Mouse (Mus musculus) myocyte (in vitro differentiated cells): Measurements from ENCODE around the gene Cd101. TPM values are rescaled to one million over a fixed set of nuclear protein-coding genes. Genes with fewer than 3 reads are reported as not detected.
A peak's percentile ranks its signal among the peaks of the same experiment; 100 is the strongest.

Source experiments
- H3K27me3 ChIP-seq: one replicate; pipeline ENCODE4 v1.6.1; 2011; ENCODE audit not compliant: control insufficient read depth, insufficient read depth, insufficient read length
- H3K36me3 ChIP-seq: one replicate; pipeline ENCODE4 v1.6.1; 2011; ENCODE audit not compliant: control insufficient read depth, insufficient read depth
- H3K4me2 ChIP-seq: one replicate; pipeline ENCODE4 v1.6.1; 2011; ENCODE audit warnings: low read depth, control low read depth
- H3K4me3 ChIP-seq: one replicate; pipeline ENCODE4 v1.5.1; 2011; ENCODE audit warnings: mild to moderate bottlenecking, control low read depth, moderate library complexity
- H3K79me2 ChIP-seq: one replicate; pipeline ENCODE4 v1.6.1; 2011; ENCODE audit not compliant: control insufficient read depth, insufficient read depth
- H3ac ChIP-seq: one replicate; pipeline ENCODE4 v1.6.1; 2011; ENCODE audit not compliant: control insufficient read depth, insufficient read length
- CEBPB ChIP-seq: IDR thresholded peaks from 2 replicates; pipeline ENCODE4 v1.6.1; 2011; ENCODE audit warnings: mild to moderate bottlenecking, moderate library complexity; ENCODE audit not compliant: poor library complexity, insufficient read depth, severe bottlenecking
- E2F4 ChIP-seq: IDR thresholded peaks from one replicate; pipeline ENCODE4 v1.6.1; 2011; ENCODE audit warnings: mild to moderate bottlenecking, control low read depth, moderate library complexity; ENCODE audit not compliant: insufficient read depth
- MAX ChIP-seq: IDR thresholded peaks from one replicate; pipeline ENCODE4 v1.6.1; 2011; ENCODE audit warnings: low read depth, mild to moderate bottlenecking, control low read depth
- MYOD1 ChIP-seq, 3 experiments: IDR thresholded peaks; one replicate each; pipeline ENCODE4 v1.6.1; 2011; ENCODE audit warnings: control low read depth in 2 of 3, low read depth in 2 of 3, mild to moderate bottlenecking in 2 of 3, moderate library complexity in 1 of 3; ENCODE audit not compliant: insufficient read length in 2 of 3, control insufficient read depth in 1 of 3
- MYOG ChIP-seq, 3 experiments: IDR thresholded peaks; one replicate each; pipeline ENCODE4 v1.6.1; 2011; ENCODE audit warnings: control low read depth in 2 of 3, low read depth in 2 of 3, mild to moderate bottlenecking in 2 of 3; ENCODE audit not compliant: insufficient read length in 2 of 3, control insufficient read depth in 1 of 3, insufficient read depth in 1 of 3
- POLR2A ChIP-seq: IDR thresholded peaks from one replicate; pipeline ENCODE4 v1.6.1; 2011; ENCODE audit warnings: low read depth, mild to moderate bottlenecking, control low read depth, moderate library complexity; ENCODE audit not compliant: insufficient read length
- POLR2AphosphoS2 ChIP-seq: IDR thresholded peaks from one replicate; pipeline ENCODE4 v1.6.1; 2011; ENCODE audit warnings: low read depth, control low read depth; ENCODE audit not compliant: insufficient read length
- REST ChIP-seq: IDR thresholded peaks from one replicate; pipeline ENCODE4 v1.6.1; 2011; ENCODE audit warnings: mild to moderate bottlenecking, control low read depth, moderate library complexity; ENCODE audit not compliant: insufficient read depth, insufficient read length
- SRF ChIP-seq: IDR thresholded peaks from one replicate; pipeline ENCODE4 v1.6.1; 2011; ENCODE audit warnings: low read depth; ENCODE audit not compliant: control insufficient read depth, insufficient read length
- TCF12 ChIP-seq: IDR thresholded peaks from one replicate; pipeline ENCODE4 v1.6.1; 2011; ENCODE audit warnings: mild to moderate bottlenecking, control low read depth; ENCODE audit not compliant: poor library complexity, insufficient read depth, severe bottlenecking
- TCF3 ChIP-seq: IDR thresholded peaks from one replicate; pipeline ENCODE4 v1.6.1; 2011; ENCODE audit warnings: low read depth, control low read depth; ENCODE audit not compliant: insufficient read length
- USF1 ChIP-seq: IDR thresholded peaks from one replicate; pipeline ENCODE4 v1.6.1; 2011; ENCODE audit warnings: low read depth, mild to moderate bottlenecking, control low read depth, moderate library complexity
- polyA plus RNA-seq: library from polyadenylated mRNA; unstranded; fragments of >200 nt; fragmentation: generic; extraction: Trizol; gene quantifications from one replicate; pipeline ENCODE4 v1.2.1, GENCODE M21; 2012; ENCODE audit warnings: missing spikeins

Gene Cd101
- polyA plus RNA-seq, 1 experiment: not detected

DNA sequence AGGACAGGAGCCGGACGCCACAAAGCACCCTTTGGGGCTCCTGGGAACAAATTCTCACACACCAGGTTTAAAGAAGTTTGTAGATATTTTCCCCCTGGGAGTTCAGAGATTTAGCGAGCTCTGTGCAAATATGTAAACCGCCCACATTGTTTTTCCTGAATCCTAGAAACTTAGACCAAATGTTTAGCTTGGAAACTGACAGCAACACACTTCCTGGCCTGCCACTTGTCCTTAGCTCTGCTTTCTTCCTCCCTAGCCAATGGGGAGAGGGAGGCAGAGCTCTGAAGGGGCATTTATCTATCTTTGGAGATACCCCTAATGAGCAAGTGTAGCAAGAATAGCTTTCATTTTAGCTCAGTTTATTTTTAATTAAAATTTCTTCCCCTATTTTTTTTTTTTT, 14.1 kb downstream of the Cd101 start:
- Histone ChIP-seq H3K36me3 (no peaks in the 10 kb centered on the region), H3K4me2 (peak overlapping the region; percentile 48), H3K79me2 (no peaks in the 10 kb centered on the region), H3ac (no peak overlapping the region), H3K4me3 (no peak overlapping the region), H3K27me3 (no peaks in the 10 kb centered on the region)
- TF ChIP-seq MAX (no peak), USF1 (no peak), MYOG (IDR thresholded peaks at IDR 0.05; ENCODE audit: control insufficient read depth in 1 of 3, insufficient read depth in 1 of 3, insufficient read length in 2 of 3, low read depth in 2 of 3) (no peak), MYOD1 (IDR thresholded peaks at IDR 0.05; ENCODE audit: control insufficient read depth in 1 of 3, insufficient read length in 2 of 3, low read depth in 2 of 3) (no peak), POLR2A (no peak), E2F4 (no peak), REST (no peak), TCF12 (no peak), POLR2AphosphoS2 (no peak), SRF (no peak), TCF3 (no peak)

DNA sequence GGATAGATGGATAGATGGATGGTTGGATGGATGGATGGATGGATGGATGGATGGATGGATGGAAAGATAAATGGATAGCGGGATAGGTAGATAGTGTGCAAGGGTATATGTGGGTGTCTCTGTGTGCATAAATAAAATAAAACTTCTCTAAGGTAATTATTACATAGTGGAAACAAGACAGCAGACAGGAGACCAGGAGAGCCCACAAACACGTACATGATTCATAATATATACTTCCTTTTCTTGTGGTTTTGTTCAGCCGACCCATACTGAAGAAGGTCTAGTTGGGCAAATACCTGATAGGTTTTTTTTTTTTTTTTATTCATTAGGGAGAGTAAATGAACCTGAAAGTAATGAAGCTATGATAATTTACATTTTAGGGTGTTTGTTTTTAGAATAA, 15.8 kb downstream of the Cd101 start:
- Histone ChIP-seq H3K4me2 (no peak overlapping the region), H3K27me3 (no peaks in the 10 kb centered on the region), H3ac (no peak overlapping the region), H3K36me3 (no peaks in the 10 kb centered on the region), H3K4me3 (no peak overlapping the region), H3K79me2 (no peaks in the 10 kb centered on the region)
- TF ChIP-seq CEBPB: no peak

DNA sequence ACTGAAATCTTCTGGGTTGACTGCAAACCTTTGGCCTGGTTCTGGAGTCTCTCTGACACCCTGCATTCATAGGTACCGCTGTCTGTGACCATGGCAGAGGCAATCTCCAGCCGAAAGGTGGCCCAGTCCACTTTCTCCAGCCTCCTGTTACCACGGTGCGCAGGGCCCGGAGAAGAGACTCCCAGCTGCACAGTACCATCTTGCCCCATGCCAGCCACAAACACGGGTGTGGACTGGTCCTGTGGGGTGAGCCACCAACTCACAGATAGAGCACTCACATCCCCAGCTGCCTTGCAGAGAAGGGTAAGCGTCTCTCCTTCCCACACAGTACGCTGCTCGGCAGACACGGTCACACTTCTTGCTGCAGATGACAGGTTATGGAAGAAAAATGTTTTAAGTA, 16.4 kb downstream of the Cd101 start:
- H3K79me2 ChIP-seq: no peaks in the 10 kb centered on the region
- H3K4me2 ChIP-seq: no peak overlapping the region
- no peaks in the 10 kb centered on the region for H3K36me3 ChIP-seq
- H3K4me3 ChIP-seq: no peak overlapping the region
- no peak overlapping the region for H3ac ChIP-seq
- TF ChIP-seq REST (no peak), CEBPB (no peak)
- H3K27me3 ChIP-seq: no peaks in the 10 kb centered on the region

DNA sequence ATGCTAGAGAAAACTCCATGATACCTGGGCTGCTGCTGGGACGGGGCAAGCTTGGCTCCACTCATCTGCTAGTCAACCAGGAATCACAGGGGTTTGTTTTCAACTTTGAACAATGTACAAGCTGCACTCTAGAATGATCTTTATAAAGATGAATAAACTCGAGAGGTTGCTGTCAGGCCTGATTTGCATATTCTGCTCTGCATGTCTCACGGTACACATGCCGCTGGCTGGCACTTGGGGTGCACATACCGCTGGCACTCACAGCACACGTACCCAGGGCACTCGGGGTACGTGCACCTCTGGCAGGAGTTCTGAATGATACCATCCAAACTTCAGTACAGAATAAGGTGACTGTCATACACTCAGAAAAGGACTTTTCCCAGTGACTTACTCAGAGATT, 16.8 kb downstream of the Cd101 start:
- TF ChIP-seq CEBPB: no peak
- TF ChIP-seq USF1: no peak
- TF ChIP-seq MYOG (IDR thresholded peaks at IDR 0.05; ENCODE audit: control insufficient read depth in 1 of 3, insufficient read depth in 1 of 3, insufficient read length in 2 of 3, low read depth in 2 of 3): no peak
- TF ChIP-seq MYOD1 (IDR thresholded peaks at IDR 0.05; ENCODE audit: control insufficient read depth in 1 of 3, insufficient read length in 2 of 3, low read depth in 2 of 3): no peak
- TF ChIP-seq MAX: no peak
- no peak for TF ChIP-seq SRF
- no peak for TF ChIP-seq POLR2AphosphoS2
- no peak for TF ChIP-seq REST
- no peak for TF ChIP-seq POLR2A
- H3K27me3 ChIP-seq: no peaks in the 10 kb centered on the region

DNA sequence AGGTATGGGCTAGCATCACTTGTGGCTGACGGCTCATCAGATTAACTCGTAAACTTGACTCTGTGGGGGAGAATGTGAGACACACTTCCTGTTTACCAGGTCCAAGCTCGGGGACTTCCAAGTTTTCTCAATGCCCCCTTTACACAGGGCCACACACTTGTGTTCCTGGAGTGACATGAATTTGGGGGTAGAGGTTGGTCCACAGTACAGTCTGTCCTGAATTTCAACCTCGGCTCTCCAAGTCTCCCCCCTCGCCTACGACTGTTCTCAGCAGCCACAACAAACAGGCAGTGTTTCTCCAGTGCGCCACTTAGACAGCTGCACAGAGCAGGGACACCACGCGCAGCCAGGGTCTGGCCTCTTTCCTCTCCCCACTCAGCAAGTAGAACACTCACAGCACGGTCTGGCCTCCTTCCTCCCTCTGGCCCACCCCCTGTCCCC, 17.2 kb downstream of the Cd101 start:
- Histone ChIP-seq H3K4me3 (no peak overlapping the region), H3K36me3 (no peaks in the 10 kb centered on the region), H3ac (no peak overlapping the region), H3K79me2 (no peaks in the 10 kb centered on the region), H3K4me2 (no peak overlapping the region), H3K27me3 (no peaks in the 10 kb centered on the region)
- TF ChIP-seq TCF12 (no peak), MYOD1 (IDR thresholded peaks at IDR 0.05; ENCODE audit: control insufficient read depth in 1 of 3, insufficient read length in 2 of 3, low read depth in 2 of 3) (peak in 2 of 3 experiments; percentile 52 to 53), E2F4 (no peak), MYOG (IDR thresholded peaks at IDR 0.05; ENCODE audit: control insufficient read depth in 1 of 3, insufficient read depth in 1 of 3, insufficient read length in 2 of 3, low read depth in 2 of 3) (peak in 2 of 3 experiments; percentile 43 to 45)

More for the DNA sequence above, 16.8 kb downstream of the Cd101 start:
- Histone ChIP-seq H3K4me2 (no peak overlapping the region), H3ac (no peak overlapping the region), H3K4me3 (no peak overlapping the region), H3K79me2 (no peaks in the 10 kb centered on the region), H3K36me3 (no peaks in the 10 kb centered on the region)

DNA sequence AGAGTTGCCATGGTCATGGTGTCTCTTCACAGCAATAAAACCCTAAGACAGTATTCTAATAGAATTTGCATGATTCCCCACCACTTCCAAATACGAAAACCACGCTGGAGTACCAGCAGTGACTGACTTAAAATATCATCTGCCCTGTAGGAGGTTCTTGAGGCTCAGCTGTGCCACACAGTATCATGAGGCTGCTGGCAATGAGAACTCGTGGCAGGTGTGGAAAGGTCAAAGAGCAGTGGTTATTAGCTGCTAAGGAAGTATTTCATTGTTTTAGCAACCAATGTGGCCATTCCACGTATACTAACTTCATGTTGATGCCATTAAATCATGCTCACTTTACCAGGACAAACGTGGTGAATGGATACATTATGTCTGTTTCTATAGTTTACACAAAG, 18.2 kb downstream of the Cd101 start:
- H3ac ChIP-seq: no peak overlapping the region
- H3K79me2 ChIP-seq: no peaks in the 10 kb centered on the region
- peak overlapping the region; percentile 24 for H3K4me2 ChIP-seq
- no peak overlapping the region for H3K4me3 ChIP-seq
- H3K36me3 ChIP-seq: no peaks in the 10 kb centered on the region
- TF ChIP-seq MYOG (IDR thresholded peaks at IDR 0.05; ENCODE audit: control insufficient read depth in 1 of 3, insufficient read depth in 1 of 3, insufficient read length in 2 of 3, low read depth in 2 of 3) (peak in 2 of 3 experiments; percentile 26 to 42), TCF12 (peak; percentile 47), POLR2AphosphoS2 (no peak), MYOD1 (IDR thresholded peaks at IDR 0.05; ENCODE audit: control insufficient read depth in 1 of 3, insufficient read length in 2 of 3, low read depth in 2 of 3) (peak; percentile 2 to 88 (median 76))
- no peaks in the 10 kb centered on the region for H3K27me3 ChIP-seq
